Mouse (Mus musculus) thymus, adult 2 months (tissue): Measurements from ENCODE around the gene Hmga1b.

ENCODE experiments used
- CTCF ChIP-seq: fragments of 200-500 bp; IDR thresholded peaks from 2 replicates; pipeline ENCODE4 v1.5.1; 2012; ENCODE audit warnings: mild to moderate bottlenecking, control low read depth, low read length, moderate library complexity, borderline replicate concordance; ENCODE audit not compliant: control insufficient read depth, poor library complexity, insufficient read depth; ENCODE audit errors: extremely low read depth
- POLR2A ChIP-seq: fragments of 200-500 bp; IDR thresholded peaks from 2 replicates; pipeline ENCODE4 v1.6.1; 2012; ENCODE audit warnings: mild to moderate bottlenecking, low read length, control low read depth, moderate library complexity; ENCODE audit not compliant: control insufficient read depth, poor library complexity, insufficient read depth; ENCODE audit errors: extremely low read depth

- TF ChIP-seq CTCF (no peak), POLR2A (no peak)
These were observed 41.2 kb upstream of the Hmga1b start, which contains the start of gene Rac3 for GRCm38 (mm10) chr11:120721124-120722066.
